Mouse (Mus musculus) stomach, postnatal 0 days (tissue): ENCODE measurements around the gene Mdm4.

Experiments
- CTCF ChIP-seq: IDR thresholded peaks from 2 replicates; pipeline ENCODE4 v1.5.1; 2016; ENCODE audit warnings: antibody characterized with exemption, low read depth, mild to moderate bottlenecking, moderate library complexity
- EP300 ChIP-seq: optimal IDR thresholded peaks from 2 replicates; pipeline ENCODE3; 2016; ENCODE audit warnings: antibody characterized with exemption

DNA sequence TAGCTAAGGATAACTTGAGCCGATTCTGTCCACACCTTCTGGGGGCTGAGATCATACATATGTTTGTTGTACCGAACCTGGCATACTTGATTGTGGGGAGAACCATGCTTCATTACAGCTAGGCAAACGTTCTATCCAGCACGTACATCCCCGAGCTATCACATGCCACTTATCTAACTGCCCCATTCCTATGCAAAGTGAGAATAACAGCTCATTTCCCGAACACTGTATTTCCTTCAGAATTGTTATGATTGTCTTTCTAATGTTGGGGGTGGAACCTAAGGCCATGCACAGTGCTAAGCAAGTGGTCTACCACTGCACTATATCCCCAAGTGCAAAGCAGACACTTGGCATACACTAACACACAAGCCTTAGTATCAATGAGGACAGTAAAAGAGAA lies 49.1 kb downstream of the Mdm4 start:
- TF ChIP-seq CTCF (no peak), EP300 (no peak)
